Mouse (Mus musculus) retina, adult 2 months (tissue): ENCODE results near the gene Defa25.
"Not testable (repeated sequence)": the region's sequence is repeated elsewhere in the genome, so short reads cannot be mapped to it uniquely, and the experiment has no call there.

Experiments
- DNase-seq: peaks from one replicate; pipeline ENCODE4 v3.0.0-alpha.2; 2012; ENCODE audit warnings: low read depth, low spot score

Defa25 gene

DNA sequence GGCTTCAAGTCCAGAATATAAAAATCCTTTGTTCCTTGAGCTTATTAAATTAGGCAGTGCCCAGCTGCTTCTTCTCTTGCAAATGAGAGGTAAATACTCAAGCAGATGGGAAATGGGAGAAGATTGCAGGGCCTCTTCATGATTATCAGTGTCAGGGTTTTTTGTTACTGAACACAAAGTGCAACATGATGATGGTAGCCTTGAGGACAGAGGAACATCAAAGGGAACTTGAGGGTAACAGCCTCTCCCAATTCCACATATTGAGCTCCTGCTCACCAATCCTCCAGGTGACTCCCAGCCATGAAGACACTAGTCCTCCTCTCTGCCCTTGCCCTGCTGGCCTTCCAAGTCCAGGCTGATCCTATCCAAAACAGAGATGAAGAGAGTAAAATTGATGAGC, at the start of gene Defa25:
TSS of gene Defa25 (plus strand) at position 301 of the 400 bp plus-strand sequence.
- not testable (repeated sequence) for DNase-seq

DNA sequence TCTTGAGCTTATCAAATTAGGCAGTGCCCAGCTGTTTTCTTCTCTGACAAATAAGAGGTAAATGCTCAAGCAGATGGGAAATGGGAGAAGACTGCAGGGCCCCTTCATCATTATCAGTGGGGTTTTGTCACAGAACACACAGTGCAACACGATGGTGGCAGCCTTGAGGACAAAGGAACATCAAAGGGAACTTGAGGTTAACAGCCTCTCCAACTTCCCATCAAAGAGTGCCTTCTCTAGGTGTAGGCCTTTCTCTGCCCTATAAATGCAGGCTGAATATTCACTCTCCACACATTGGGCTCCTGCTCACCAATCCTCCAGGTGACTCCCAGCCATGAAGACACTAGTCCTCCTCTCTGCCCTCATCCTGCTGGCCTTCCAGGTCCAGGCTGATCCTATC, 29.5 kb upstream of the Defa25 start, which contains the start of gene Defa23:
TSS of gene Defa23 (plus strand) at position 301 of the 400 bp plus-strand sequence.
- not testable (repeated sequence) for DNase-seq

DNA sequence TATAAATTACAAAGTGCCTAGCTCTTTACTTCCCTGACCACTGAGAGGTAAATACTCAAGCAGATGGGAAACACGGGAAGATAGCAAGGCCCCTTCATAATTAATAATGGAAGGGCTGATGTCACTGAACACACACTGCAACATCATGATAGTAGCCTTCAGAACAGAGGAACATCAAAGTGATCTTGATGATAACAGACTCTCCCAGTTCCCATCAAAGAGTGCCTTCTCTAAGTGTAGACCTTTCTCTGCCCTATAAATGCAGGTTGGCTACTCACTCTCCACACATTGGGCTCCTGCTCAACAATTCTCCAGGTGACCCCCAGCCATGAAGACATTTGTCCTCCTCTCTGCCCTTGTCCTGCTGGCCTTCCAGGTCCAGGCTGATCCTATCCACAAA, 19.5 kb upstream of the Defa25 start, which contains the start of gene Defa35:
TSS of gene Defa35 (plus strand) at position 301 of the 400 bp plus-strand sequence.
- not testable (repeated sequence) for DNase-seq

DNA sequence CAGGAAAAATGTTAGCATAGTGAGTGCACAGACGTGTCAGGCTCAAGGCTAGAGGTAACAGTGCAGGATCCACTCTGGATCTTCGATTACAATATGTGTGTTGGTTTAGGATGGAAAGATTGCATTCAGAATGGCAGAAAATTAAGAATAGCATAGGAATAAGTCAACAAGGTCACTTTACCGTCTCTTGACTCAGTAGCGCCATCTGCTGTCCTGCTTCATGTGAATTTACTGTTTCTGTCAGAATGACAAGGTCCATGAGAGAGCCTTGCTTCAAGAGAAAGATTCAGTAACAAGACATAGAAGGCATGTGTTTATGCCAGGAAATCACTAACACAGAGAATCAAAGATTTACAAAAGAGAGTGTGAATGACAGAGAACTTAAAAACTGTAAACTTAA, 8.9 kb downstream of the Defa25 start:
- DNase-seq = no peak

DNA sequence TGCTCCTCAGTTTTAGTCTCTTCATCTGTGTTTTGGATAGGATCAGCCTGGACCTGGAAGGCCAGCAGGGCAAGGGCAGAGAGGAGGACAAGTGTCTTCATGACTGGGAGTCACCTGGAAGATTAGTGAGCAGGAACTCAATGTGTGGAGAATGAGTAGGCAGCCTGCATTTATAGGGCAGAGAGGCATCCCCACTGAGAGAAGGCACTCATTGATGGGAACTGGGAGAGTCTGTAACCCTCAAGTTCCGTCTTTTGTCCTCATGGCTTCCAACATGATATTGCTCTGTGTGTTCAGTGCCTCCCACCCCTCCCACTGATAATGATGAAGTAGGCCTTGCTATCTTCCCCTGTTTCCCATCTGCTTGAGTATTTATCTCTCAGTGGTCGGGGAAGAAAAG, 11.7 kb downstream of the Defa25 start, which contains the start of gene Gm14851:
TSS of gene Gm14851 (minus strand) at position 101 of the 400 bp plus-strand sequence.
- DNase-seq = not testable (repeated sequence)

DNA sequence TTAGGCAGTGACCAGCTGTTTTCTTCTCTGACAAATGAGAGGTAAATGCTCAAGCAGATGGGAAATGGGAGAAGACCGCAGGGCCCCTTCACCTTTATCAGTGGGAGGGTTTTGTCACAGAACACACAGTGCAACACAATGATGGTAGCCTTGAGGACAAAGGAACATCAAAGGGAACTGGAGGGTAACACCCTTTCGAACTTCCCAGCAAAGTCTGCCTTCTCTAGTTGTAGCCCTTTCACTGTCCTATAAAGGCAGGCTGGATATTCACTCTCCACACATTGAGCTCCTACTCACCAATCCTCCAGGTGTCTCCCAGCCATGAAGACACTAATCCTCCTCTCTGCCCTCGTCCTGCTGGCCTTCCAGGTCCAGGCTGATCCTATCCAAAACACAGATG, 50.1 kb downstream of the Defa25 start, which contains the start of gene Defa30:
TSS of gene Defa30 (plus strand) at position 301 of the 400 bp plus-strand sequence.
- not testable (repeated sequence) for DNase-seq
